Mouse (Mus musculus) frontal cortex, postnatal 10 days (tissue): ENCODE measurements at regions not wholly inside any gene's neighbourhood (a gene's known extent, or its start where the extent isn't known, plus 50 kb on each side); places are given as distances from the start of the nearest gene placed in this dataset.

Experiments used
- DNase-seq, 2 experiments: peaks; one replicate each; pipeline ENCODE4 v3.0.0; 2022; ENCODE audit warnings: low spot score in 2 of 2, mixed read lengths in 1 of 2

DNA sequence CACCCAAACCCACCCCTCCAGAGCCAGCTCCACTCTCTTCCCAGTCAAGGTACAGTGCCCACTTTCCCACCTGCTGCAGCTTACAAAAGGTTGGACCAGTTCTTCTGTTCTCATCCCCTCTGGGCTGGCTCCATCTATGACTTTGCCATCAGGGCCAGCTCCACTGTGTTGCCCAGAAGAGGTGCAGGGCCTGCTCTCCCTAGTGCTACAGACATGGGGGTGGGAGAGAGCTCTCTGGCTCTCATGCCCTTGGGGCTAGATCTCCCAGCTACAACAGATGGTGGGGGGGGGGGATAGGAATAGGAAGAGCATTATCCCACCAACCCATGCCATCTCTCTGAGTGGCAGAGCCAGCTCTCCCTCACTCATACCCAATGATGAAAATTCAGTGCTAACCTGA lies 219.6 kb upstream of the G2e3 start:
- no peak for DNase-seq

DNA sequence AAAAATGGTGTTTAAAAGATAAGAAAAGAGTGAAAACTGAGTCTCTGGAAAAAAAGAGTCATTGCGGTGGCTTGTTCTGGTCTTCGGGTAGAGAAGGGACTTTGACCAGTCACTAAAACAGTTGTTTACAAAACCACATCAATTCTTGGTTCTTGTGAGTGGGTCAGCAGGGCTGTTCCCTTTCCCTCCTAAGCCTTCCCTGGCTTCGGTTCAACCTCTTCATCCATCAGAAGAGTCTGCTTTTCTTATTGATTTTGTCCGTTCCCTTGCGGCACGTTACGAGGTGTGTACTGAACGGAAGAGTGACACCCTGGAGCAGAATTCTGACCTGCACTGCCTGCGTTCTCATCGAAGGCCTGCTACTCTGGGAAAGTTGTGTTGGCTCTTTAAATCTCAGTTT lies 229.1 kb upstream of the G2e3 start:
- no peak for DNase-seq

- peak; percentile 78 to 84 for DNase-seq
Observed at GRCm38 (mm10) chr12:51118021-51118694, 229.7 kb upstream of the G2e3 start.

DNA sequence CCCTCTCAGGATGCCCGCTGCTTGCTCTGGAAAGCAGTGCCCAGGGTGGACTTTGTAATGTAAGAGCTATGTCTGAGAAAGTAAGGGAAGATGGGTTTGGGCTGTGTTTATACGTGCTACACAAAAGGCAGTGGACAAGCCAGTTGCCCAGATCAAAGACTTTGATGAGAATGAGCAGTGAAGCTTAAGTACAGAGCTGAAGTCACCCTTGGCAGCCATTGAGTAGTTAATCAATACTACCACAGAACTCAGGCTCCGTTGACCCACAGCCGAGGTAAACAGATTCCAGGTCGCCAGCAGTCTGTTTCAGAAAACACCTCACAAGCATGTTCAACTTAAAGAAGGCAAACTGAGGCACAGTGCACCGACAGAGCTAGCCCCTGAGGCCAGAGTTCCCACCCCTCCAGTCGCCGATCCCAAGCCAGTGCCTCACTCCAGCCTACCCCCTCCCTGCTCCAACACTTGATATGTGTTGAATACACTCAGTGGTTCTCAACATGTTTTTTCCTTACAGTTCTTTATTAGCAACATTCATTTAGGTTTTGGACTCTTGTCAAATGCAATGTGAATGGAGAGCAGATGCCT lies 230.3 kb upstream of the G2e3 start:
- DNase-seq, result no peak

GRCm38 (mm10) chr12:51111811-51112210 lies 236.1 kb upstream of the G2e3 start:
- DNase-seq, result no peak

DNA sequence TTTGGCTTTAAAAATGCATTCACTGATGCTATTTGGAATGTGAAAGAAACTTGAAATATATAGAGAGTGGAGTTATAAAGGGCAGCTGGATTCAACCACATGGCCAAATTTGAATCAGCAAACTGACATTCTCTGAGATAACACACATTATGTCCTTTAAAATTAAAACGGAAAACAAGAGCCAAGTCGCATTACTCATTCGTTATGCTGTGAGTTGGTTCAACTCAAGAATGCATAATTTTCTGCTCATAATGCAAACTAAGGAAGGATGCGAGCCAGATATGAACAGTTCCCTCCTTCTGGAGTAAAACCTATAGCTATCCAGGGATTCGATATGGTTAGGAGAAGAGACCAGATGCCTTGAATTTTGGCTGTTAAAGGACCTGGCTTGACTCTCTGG lies 239.8 kb upstream of the G2e3 start:
- DNase-seq, result no peak

DNA sequence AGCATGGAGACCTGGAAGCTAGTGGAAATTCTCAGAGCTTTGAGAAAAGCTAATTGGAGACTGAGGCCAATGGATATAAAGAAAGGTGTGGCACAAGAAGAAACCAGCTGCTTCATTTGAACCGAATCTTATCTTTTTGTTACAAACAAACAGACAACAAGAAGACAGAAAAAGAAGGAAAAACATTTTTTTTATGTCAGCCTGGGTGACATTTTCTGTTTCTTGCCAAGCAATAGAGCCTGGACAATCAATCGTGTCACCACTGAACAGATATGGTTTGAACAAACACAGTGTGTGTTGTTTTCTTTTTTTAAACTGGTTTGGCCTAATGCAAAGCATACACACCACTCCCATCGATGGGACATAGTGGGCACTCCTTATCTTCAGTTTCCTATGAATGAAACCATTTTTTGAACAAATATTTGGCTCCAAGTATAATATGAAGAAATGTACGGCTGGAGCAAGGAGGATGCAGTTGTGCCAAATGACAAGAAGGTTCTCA lies 244.3 kb upstream of the G2e3 start:
- DNase-seq, result no peak

- no peak for DNase-seq
Observed at GRCm38 (mm10) chr12:51101636-51102035, 246.2 kb upstream of the G2e3 start.

DNA sequence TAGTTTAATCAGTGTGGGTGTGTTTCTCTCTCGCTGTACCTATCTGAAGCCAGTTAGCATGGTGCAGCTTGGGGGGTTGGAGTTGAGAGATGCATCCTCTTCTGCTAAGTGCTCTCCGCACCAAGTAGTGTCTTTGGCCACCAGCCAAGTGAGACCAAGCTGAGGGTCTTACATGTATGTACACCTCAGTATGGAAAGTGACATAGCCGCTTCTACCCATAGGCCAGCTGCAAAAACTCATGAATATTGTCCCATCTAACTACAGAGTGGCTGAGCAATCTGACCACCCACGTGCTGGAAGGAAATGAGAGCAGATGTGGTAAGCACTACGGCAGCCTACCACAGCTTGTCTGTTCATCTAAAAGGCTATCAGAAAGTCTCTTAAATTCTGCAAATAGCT lies 247.0 kb upstream of the G2e3 start:
- DNase-seq, result no peak

GRCm38 (mm10) chr12:51095974-51096373 lies 251.9 kb upstream of the G2e3 start:
- peak in 1 of 2 experiments; percentile 11 for DNase-seq

DNA sequence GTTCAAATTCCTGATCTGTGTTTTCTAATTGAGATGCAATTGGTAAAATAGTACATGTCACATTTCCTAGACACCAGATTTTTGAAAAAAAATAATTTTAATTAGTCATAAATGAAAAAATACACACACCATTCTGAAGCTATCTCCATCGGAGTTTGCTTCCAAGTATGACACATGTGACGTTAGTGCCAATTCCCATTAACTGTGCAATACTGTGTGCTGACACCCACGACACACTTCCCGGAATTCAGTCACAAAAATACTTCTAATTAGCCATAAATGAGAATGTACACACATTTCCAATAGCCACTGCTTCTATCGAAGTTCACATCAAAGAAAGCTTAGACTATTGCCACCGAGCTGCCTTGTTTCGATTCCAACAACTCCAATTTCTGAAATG lies 258.5 kb upstream of the G2e3 start:
- DNase-seq, result no peak

DNA sequence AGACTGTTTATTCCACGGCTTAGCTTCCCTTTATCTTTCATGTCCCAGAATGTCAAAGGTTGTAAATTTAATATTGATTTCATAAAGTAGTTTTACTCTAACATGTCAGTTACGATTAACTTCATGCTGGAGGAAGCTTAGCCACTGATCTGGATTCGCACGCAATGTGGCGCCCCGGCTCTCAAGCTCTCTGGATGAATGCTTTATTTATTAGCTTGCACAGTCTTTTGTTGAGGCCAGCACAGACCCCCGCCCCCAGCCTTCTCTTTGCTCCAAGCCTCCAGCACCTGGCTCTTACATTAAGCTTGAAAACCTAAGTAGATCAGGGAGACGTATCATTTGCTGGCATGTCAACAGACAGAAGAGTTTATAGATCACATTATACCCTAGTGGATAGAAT lies 266.1 kb upstream of the G2e3 start:
- no peak for DNase-seq

- no peak for DNase-seq
Observed at GRCm38 (mm10) chr12:51073503-51073902, 274.4 kb upstream of the G2e3 start.

DNA sequence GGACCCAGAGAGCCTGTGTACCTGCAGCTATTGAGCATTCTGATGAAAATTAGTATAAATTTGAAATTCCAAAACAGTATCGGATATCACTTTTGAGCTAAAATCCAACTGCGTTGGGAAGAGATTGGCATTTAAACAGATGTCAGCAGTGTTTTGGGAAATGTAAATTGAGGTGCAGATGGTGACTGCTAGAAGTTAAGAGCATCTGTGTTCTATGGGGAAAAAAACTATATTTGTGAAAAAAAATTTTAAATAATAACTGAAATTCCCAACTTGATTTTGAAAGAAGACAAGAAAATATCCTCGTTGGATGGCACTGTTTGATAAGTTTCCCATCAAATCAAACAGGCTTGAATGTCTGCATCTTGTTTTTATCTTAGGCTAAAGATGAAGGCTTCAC lies 286.9 kb upstream of the G2e3 start:
- no peak for DNase-seq

DNA sequence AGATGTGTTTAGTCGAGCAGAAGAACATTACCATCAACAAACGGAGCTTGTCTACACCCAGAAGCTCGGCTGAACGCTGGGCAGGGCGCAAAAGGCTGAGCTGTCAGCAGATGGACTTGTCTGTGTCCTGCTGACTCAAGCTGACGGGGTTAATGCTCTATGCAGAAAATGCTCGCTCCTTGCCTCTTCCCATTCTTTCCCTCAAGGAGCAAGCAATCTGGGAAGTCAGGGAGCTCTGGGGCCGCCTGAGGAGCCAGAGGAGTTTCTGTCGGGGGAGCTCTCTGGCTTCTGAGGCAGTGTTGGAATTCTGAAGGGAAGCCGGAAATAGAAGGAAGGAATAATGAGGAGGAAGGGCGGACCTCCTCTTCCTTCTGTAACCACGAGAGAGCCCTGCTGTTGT lies 289.3 kb upstream of the G2e3 start:
- DNase-seq, result peak in 1 of 2 experiments; percentile 18

GRCm38 (mm10) chr12:51058104-51058503 lies 289.8 kb upstream of the G2e3 start:
- no peak for DNase-seq

GRCm38 (mm10) chr12:51047116-51047515 lies 300.7 kb upstream of the G2e3 start:
- DNase-seq, result no peak

DNA sequence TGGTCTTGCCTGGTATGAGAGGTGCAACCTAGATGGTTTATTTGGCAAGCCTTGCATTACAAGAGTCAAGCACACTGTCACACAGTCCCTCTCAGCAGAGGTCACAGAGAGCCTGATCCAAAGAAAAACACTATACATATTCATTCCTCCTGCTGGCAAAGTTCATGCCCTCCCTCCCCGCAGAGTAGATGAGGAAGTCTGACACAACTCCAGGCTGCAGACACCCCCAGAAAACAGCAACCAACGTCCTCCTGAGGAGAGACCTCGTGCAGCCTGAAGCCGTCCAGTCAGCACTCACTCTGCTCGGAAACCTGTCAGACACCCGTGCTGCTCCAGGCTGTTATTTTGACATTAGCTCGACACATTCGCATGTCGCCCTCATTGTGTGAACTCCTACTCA lies 302.4 kb upstream of the G2e3 start:
- DNase-seq, result no peak

- DNase-seq, result no peak
Observed at GRCm38 (mm10) chr12:51045020-51045419, 302.8 kb upstream of the G2e3 start.

DNA sequence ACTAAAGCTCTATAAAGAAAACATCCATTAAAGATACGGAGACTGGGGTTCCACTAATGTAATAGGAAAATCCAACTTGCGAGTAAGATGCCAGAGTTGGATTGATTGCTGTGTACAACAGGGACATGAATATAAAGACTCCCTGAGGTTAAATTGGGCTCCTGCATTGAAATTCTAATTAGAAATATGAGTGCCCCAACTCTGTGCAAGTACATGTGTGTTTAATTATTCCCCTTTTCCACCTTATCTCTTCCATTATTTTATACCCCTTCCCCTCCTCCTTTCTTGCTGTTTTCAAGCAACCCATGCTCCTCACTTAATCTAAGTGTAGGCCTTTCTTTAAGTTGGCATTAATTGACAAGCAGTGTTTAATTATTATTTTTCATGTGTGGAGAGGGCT lies 315.7 kb upstream of the G2e3 start:
- no peak for DNase-seq

- DNase-seq, result no peak
Observed at GRCm38 (mm10) chr12:51028601-51029174, 319.2 kb upstream of the G2e3 start.

DNA sequence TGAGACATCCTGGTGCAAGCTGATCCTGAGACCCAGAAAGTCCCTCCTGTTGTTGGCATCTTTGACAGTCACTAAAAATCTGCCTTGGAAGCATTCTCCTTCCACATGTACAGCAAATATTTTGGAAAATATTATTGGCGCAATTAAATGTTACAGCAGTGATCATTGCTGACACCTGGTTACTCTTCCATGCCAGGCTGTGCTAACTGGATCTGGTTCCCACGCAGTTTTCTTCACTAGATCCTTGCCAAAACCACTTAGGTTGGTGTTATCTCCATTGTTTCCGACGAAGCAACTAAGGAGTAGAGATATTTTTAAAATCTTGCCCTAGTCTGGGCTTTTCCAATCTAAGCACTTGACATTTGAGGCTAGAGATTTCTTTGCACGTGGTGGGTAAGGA lies 321.8 kb upstream of the G2e3 start:
- no peak for DNase-seq

- DNase-seq, result no peak
Observed at GRCm38 (mm10) chr12:51025531-51025930, 322.3 kb upstream of the G2e3 start.
